Mouse (Mus musculus): ENCODE data around the gene Slc35c1. TPM values are rescaled to one million over a fixed set of nuclear protein-coding genes. Genes with fewer than 3 reads are reported as not detected.

Gene Slc35c1
- 1 to 10 TPM; 5.6 to 6.2 TPM for total RNA-seq (2021)
- polyA plus RNA-seq (2012; rRNA removed), result 10.9 and 12.9 TPM in 2 replicates
- long read RNA-seq, partial matches to known transcripts, result 0 of 4 reads
- long read RNA-seq, other reads (novel, unspliced or antisense), result 0 of 4 reads

GRCm38 (mm10) chr2:92459921-92460707 is at the start of gene Slc35c1:
Gene Slc35c1, minus strand, starts transcription at chr2:92460538.
- H3K4me1 ChIP-seq (ENCODE audit: control insufficient read depth, insufficient read depth, low read length), result peaks cover 16% of the 10 kb centered on the region
- WGBS, result 3% methylated on average over 34 of the region's 34 CpGs

GRCm38 (mm10) chr2:92505291-92505690 is 45.0 kb upstream of the Slc35c1 start:
- intact Hi-C loops (cut with DNase I), result no loop called here
- DNase-seq, result no peak
- Histone ChIP-seq H3K9ac (ENCODE audit: low read depth, low read length) (no peak overlapping the region), H3K4me3 (no peak overlapping the region), H3K4me1 (ENCODE audit: control insufficient read depth, insufficient read depth, low read length) (no peaks in the 10 kb centered on the region), H3K79me2 (replicated peaks; ENCODE audit: control insufficient read depth, insufficient read depth, low read length) (no peaks in the 10 kb centered on the region), H3K36me3 (ENCODE audit: control insufficient read depth, insufficient read depth, low read length) (no peaks in the 10 kb centered on the region), H3K27me3 (ENCODE audit: control insufficient read depth, insufficient read depth, low read length) (no peaks in the 10 kb centered on the region), H3K27ac (no peak overlapping the region)
- WGBS, result 88% methylated on average over 7 of the region's 7 CpGs
- TF ChIP-seq POLR2A (IDR thresholded peaks at IDR 0.05; ENCODE audit: insufficient read depth, low read depth, low read length) (no peak), CTCF (IDR thresholded peaks at IDR 0.05) (no peak), EP300 (IDR thresholded peaks at IDR 0.05; ENCODE audit: insufficient read depth, low read depth, low read length) (no peak)

More at GRCm38 (mm10) chr2:92459921-92460707, at the start of gene Slc35c1:
- Histone ChIP-seq H3K27ac (peak within 1 kb of the TSS; percentile 90), H3K27me3 (ENCODE audit: control insufficient read depth, insufficient read depth, low read length) (no peaks in the 10 kb centered on the region), H3K79me2 (replicated peaks; ENCODE audit: control insufficient read depth, insufficient read depth, low read length) (no peaks in the 10 kb centered on the region; the same call in 1 of the 2 replicates), H3K36me3 (ENCODE audit: control insufficient read depth, insufficient read depth, low read length) (no peaks in the 10 kb centered on the region), H3K9ac (ENCODE audit: low read depth, low read length) (peak within 1 kb of the TSS; percentile 76), H3K4me3 (peak within 1 kb of the TSS; percentile 81)
- intact Hi-C loops (cut with DNase I), result loop anchor here (1.0 kb wide), 1 partner anchor 26 kb away; the partner anchor contains the start of gene Cry2
- no peak for TF ChIP-seq EP300 (IDR thresholded peaks at IDR 0.05; ENCODE audit: insufficient read depth, low read depth, low read length)
- no peak for TF ChIP-seq CTCF (IDR thresholded peaks at IDR 0.05)
- no peak for TF ChIP-seq POLR2A (IDR thresholded peaks at IDR 0.05; ENCODE audit: insufficient read depth, low read depth, low read length)
- peak; percentile 59 to 66 for DNase-seq

- DNase-seq, result no peak
- Histone ChIP-seq H3K27ac (no peak overlapping the region), H3K36me3 (ENCODE audit: control insufficient read depth, insufficient read depth, low read length) (no peaks in the 10 kb centered on the region), H3K9ac (ENCODE audit: low read depth, low read length) (no peak overlapping the region), H3K4me1 (ENCODE audit: control insufficient read depth, insufficient read depth, low read length) (no peaks in the 10 kb centered on the region), H3K27me3 (ENCODE audit: control insufficient read depth, insufficient read depth, low read length) (no peaks in the 10 kb centered on the region), H3K4me3 (no peak overlapping the region), H3K79me2 (replicated peaks; ENCODE audit: control insufficient read depth, insufficient read depth, low read length) (no peaks in the 10 kb centered on the region)
- 86% methylated on average over 3 of the region's 3 CpGs for WGBS
- TF ChIP-seq EP300 (IDR thresholded peaks at IDR 0.05; ENCODE audit: insufficient read depth, low read depth, low read length) (no peak), POLR2A (IDR thresholded peaks at IDR 0.05; ENCODE audit: insufficient read depth, low read depth, low read length) (no peak), CTCF (IDR thresholded peaks at IDR 0.05) (peak; percentile 28)
- intact Hi-C loops (cut with DNase I), result no loop called here
These were observed 43.1 kb upstream of the Slc35c1 start for GRCm38 (mm10) chr2:92503421-92503820.

GRCm38 (mm10) chr2:92499701-92500322 is 39.5 kb upstream of the Slc35c1 start:
- Histone ChIP-seq H3K79me2 (replicated peaks; ENCODE audit: control insufficient read depth, insufficient read depth, low read length) (no peaks in the 10 kb centered on the region), H3K4me3 (no peak overlapping the region), H3K36me3 (ENCODE audit: control insufficient read depth, insufficient read depth, low read length) (no peaks in the 10 kb centered on the region), H3K4me1 (ENCODE audit: control insufficient read depth, insufficient read depth, low read length) (no peaks in the 10 kb centered on the region), H3K27ac (no peak overlapping the region), H3K9ac (ENCODE audit: low read depth, low read length) (no peak overlapping the region), H3K27me3 (ENCODE audit: control insufficient read depth, insufficient read depth, low read length) (no peaks in the 10 kb centered on the region)
- intact Hi-C loops (cut with DNase I), result no loop called here
- no peak for DNase-seq
- 88% methylated on average over 3 of the region's 3 CpGs for whole genome bisulfite sequencing
- no peak for TF ChIP-seq EP300 (IDR thresholded peaks at IDR 0.05; ENCODE audit: insufficient read depth, low read depth, low read length)
- TF ChIP-seq CTCF (IDR thresholded peaks at IDR 0.05), result no peak
- TF ChIP-seq POLR2A (IDR thresholded peaks at IDR 0.05; ENCODE audit: insufficient read depth, low read depth, low read length), result no peak

GRCm38 (mm10) chr2:92497112-92497511 is 36.8 kb upstream of the Slc35c1 start:
- TF ChIP-seq POLR2A (IDR thresholded peaks at IDR 0.05; ENCODE audit: insufficient read depth, low read depth, low read length) (no peak), CTCF (IDR thresholded peaks at IDR 0.05) (no peak), EP300 (IDR thresholded peaks at IDR 0.05; ENCODE audit: insufficient read depth, low read depth, low read length) (no peak)
- WGBS, result 71% methylated on average over 5 of the region's 5 CpGs
- Histone ChIP-seq H3K79me2 (replicated peaks; ENCODE audit: control insufficient read depth, insufficient read depth, low read length) (no peaks in the 10 kb centered on the region), H3K4me1 (ENCODE audit: control insufficient read depth, insufficient read depth, low read length) (no peaks in the 10 kb centered on the region), H3K36me3 (ENCODE audit: control insufficient read depth, insufficient read depth, low read length) (no peaks in the 10 kb centered on the region), H3K27me3 (ENCODE audit: control insufficient read depth, insufficient read depth, low read length) (no peaks in the 10 kb centered on the region), H3K4me3 (no peak overlapping the region), H3K27ac (no peak overlapping the region), H3K9ac (ENCODE audit: low read depth, low read length) (no peak overlapping the region)
- intact Hi-C loops (cut with DNase I), result no loop called here
- no peak for DNase-seq
